Mouse (Mus musculus) NIH3T3 (cell line): ENCODE measurements at regions not wholly inside any gene's neighbourhood (a gene's known extent, or its start where the extent isn't known, plus 50 kb on each side); places are given as distances from the start of the nearest gene placed in this dataset.

Experiments used
- DNase-seq: peaks from one replicate; pipeline ENCODE4 v3.0.0-alpha.2; 2012; ENCODE audit warnings: low read depth

GRCm38 (mm10) chr2:171675411-171675810 lies 367.9 kb downstream of the Cbln4 start:
- no peak for DNase-seq

- DNase-seq, result no peak
Observed at GRCm38 (mm10) chr2:171670945-171671547, 372.2 kb downstream of the Cbln4 start.

DNA sequence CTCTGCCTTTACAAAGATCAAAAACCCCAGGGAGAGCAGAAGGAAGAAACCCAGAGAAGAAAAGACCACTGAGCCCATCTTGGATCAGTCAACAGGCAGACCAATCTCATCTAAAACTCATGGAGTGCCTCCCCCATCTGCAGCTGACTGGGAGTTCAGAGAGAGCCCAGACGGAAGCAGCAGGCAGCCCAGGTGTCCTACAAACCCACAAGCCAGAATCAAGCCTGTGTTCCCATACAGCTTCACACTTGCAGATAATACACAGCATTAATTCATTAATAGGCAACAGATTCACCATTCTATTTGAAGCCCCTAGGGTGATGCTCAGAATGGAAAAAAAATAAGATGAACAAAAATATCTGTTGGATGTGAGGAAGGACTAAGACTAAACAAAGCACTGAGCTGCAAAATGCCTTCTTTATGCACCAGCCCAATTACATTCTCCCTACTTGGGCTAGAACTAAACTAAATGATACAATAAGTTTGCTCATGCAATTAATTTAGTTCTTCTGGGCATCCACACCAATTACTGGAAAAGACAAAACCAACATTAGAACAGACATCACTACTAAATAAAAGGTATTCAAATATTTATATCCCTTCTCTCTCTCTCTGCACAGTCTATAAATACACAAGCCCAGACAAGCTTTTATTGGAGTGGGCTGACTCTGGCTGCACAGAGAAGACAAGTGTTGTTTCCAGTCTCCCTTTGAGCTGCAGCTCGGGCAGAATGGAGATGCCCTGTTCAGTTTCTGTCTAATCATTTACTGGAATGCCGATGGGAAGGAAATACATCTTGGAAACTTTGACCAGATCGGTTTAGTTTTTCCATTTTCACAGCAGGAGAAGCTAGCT lies 374.2 kb downstream of the Cbln4 start:
- no peak for DNase-seq

DNA sequence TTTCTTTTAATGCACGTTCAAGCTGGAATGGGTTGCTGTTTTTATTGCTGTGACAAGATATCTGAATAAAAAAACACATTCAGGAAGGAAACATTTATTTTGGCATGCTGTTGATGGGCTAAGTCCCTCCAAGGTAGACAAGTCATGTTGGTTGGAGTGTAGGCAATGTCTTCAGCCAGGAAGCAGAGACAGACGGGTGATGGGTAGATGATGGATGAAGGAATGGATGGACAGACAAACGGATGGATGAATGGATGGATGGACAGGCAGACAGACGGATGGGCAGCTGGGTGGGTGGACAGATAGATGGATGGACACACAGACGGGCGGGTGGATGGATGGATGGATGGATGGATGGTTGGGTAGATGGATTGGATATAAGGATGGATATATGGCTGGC lies 380.7 kb downstream of the Cbln4 start:
- no peak for DNase-seq

DNA sequence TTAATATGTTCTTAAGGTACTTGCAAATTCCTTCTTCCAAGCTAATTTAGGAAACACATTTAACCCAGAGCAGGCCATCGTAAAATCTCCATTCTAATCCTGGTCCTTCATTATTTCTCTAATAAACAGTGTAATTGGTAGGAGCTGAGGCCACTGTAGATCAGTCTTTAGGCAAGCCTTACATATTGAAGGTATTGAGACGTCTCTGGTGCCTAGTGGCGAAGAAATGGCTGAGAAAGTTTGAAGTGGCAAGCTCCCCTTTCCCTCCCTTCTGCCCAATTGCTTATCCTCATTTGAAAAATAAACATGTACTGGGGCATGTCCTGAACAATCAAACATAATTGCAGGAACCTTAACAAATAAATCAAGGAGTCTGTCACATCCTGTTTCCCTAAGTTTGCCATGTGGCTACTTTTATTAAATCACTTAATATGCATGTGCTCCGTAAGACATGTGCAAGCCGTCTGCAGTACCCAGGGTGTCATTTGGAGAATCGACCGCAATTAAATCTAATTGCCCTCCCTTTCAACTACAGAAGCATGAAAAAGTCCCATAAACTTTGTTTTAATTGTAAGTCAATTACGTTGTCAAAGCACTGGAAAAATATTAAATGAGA lies 381.3 kb downstream of the Cbln4 start:
- DNase-seq, result no peak

DNA sequence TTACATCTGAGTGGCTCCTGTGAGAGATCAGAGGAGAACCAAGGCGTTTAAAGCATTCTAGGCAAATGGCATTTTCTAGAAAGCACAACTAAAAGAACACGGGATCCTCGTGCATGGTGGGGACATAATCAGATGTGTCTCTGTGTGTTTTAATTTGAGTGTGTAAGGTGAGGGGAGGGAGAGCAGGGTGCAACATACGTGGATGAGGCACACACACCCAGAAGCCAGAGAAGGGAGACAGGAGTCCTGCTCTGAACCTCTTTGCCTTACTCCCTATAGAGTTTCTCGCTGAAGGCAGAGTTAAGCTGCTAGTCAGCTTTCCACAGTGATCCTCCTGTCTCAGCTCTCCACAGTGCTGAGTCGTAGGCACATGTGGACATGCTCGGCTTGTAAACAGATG lies 386.1 kb downstream of the Cbln4 start:
- no peak for DNase-seq

DNA sequence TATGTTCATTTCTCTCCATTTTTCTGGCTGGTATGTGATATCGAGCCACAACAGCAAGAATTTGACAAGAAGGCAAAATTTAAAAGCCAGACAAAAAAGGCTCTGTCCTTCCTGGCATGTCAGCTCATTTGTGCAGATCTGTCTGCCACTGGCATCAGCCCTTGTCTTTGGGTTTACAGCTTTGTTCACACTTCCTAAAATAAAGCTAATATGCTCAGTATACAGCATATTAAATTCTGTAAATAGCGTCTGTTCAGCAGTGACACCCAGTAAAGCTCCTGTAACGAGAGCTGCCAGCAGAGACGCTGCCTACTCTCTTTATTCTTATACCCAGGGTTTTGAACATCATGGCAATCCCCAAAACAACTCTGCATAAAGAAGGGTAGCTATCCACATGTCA lies 401.5 kb downstream of the Cbln4 start:
- no peak for DNase-seq

DNA sequence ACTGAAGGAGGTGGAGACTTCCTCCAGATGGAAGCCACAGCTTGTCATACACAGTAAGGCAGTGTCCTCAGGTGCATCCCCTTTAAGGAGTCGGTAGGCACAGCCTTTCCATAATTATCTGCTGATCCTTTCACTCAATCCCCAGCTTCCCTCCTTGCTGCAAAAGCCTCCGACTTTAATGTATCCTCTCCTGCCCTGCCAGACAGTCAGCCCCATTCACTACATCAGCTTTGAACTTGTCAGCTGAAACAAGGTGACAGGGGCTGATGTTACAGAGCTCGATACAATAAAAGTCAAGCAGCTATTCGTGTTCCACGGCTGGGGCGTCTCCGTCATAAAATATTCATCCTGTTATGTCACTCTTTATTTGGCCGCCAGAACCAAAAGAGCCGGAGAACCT lies 402.8 kb downstream of the Cbln4 start:
- no peak for DNase-seq

- no peak for DNase-seq
Observed at GRCm38 (mm10) chr2:171638931-171639330, 404.3 kb downstream of the Cbln4 start.

DNA sequence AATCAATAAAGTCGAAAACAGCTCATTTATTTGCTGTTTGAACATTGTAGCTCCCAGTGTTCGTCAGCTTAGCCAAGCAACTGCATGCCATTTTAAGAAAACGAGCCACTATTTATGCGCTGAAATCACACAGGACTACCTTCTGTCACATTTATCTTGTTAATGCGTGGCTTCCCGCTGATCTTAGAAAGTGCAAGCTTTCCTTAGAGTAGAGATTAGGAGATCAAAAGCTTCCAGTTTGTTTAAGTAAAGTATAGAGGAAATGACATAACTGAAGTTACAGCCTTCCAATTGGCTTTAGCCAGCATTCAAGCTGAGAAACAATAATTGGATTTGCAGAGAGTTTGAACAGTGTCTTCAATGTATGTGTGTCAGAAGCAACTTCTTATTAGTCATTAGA lies 406.4 kb downstream of the Cbln4 start:
- no peak for DNase-seq

- DNase-seq, result no peak
Observed at GRCm38 (mm10) chr2:171633355-171634097, 409.7 kb downstream of the Cbln4 start.

DNA sequence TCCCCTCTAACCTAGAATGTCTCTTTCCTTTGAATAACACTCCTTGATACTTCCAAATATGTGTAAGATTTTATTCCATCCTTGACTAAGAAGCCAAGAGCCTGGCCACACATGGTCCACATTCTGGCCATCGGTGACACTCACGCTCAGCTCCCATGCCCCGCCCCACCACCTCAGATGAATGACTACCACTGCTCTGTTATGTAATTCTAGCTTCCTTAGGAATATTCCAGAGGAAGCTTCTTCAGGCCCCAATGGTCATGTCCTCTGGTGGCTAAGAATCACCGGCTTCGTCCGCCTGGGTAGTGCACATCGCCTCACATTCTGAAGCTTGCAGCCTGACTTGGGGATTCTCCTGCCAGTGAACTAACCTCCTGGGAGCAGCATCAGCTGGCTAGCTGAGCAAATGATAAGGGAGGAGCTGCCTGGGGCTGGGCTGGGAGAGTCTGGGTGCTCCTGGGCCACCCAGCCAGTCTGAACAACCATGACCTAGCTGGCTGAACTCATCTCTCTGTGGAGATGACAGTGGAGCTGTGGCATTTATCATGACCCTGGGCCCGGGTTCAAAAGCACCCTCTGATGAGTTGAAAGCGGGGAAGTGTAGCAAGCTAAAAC lies 413.1 kb downstream of the Cbln4 start:
- DNase-seq, result no peak

- no peak for DNase-seq
Observed at GRCm38 (mm10) chr2:171628182-171628850, 414.9 kb downstream of the Cbln4 start.

GRCm38 (mm10) chr2:171620668-171621067 lies 422.6 kb downstream of the Cbln4 start:
- DNase-seq, result no peak

DNA sequence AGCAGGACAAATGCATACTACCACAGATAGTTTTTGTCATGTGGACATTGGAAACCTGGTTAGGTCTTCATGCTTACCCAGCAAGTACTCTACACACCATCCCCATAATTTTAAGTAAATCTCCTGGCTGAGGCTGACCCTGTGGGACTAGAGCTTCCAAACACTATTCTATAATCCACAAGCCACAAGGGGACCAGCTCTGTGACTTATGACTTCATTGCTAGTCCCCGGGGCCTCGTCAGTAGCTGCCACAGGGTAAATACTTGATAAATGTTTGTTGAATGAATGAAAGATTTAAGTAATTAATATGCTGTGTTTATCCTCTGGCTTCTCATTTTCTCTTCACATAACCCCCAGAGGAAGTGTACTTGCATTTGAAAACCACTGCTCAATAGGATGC lies 423.0 kb downstream of the Cbln4 start:
- DNase-seq, result no peak

DNA sequence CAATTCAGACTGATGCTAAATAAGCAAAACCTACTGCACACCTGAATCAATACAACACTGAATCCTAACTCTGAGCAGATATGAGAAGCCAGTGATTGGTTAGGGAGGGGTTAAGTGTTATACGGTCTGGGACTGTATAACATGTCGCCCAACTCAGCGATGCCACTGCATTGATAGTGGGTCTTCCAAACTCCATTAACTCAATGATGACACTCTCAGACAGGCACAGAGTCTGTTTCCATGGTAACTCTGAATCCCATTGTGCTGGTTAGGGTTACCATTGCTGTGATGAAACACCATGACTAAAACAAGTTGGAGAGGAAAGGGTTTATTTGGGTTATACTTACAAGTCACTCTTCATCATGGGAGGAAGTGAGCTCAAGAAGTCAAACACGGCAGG lies 424.5 kb downstream of the Cbln4 start:
- DNase-seq, result no peak

GRCm38 (mm10) chr2:171618333-171618732 lies 424.9 kb downstream of the Cbln4 start:
- no peak for DNase-seq

DNA sequence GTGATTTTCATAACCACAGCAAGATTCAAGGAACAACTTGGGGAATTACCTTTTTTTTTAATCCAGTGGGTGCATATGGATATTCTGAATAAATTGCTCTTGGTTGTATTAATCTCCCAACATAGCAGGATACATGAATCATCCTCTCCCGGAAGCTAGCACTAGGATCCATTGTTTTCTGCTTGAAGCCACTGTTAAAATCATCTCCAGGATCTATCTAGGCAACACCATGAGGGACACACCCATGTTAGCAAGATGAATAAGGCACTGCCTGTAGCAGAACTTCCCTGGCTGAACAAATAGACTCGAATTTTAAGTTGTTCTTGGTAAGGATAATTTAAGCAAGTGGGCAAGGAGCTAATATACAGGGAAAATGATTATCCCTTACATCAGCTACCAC lies 427.8 kb downstream of the Cbln4 start:
- no peak for DNase-seq

DNA sequence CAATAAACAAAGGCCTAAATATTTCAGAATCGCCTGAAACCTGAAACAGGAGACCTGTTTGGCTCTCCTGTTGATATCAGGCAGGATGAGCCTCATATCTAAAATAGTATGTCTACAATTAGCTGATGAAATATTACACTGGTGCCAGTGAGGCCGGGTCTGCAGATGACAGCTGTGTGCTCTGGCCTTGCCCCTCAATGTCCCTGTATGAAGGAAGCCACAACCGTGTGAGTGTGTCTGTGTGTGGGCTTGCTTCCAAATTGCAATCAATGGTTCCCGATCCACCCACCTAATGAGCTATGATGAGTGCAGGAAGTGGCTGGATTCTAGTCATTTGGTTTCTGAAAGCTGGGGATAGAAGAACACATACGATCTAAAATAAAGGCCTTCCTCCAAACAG lies 438.2 kb downstream of the Cbln4 start:
- DNase-seq, result no peak

DNA sequence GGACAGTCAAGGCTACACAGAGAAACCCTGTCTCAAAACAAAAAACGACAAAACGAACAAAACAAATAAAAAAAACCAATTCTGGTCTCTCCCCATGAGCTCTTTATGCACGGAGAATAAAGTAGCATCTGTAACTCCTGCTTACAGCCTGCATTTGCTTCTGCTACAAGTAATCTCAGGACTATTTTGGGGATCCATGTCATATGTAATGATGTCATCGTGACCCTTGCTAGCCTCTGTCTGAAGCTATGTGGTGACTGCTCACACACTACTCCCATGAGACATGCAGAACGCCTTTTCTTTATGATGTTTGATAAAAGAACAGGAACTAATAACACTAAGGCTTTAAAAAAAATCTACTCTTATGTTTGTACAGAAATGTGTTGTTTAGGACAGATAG lies 448.0 kb downstream of the Cbln4 start:
- DNase-seq, result no peak

DNA sequence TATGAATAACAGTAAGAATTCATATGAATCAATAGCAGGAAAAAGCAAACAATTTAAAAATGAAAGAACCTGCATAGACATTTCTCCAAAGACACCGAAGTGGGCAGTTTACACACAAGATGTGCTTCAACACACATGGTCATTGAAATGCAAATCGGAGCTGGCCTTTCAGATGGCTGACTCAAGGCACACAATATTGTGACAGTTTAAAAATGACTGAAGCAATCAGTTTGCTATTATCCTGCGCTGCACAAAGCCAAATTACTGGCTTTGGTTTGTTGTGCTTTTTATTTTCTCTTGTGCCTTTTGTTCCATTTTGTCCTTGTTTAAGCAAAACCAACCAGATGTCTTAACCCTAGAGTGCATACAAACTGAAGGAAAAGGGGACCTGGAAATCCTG lies 449.4 kb downstream of the Cbln4 start:
- no peak for DNase-seq

- DNase-seq, result no peak
Observed at GRCm38 (mm10) chr2:171592315-171592714, 451.0 kb downstream of the Cbln4 start.
